Mouse (Mus musculus): ENCODE data around the gene Retreg1.

- no peak for TF ChIP-seq CTCF (IDR thresholded peaks at IDR 0.05; ENCODE audit: extremely low read depth, insufficient read depth, low read length)
- TF ChIP-seq POLR2A (IDR thresholded peaks at IDR 0.05; ENCODE audit: extremely low read depth, insufficient read depth, low read length), result no peak
Measured at GRCm38 (mm10) chr15:25850552-25850951, 7.6 kb downstream of the Retreg1 start.

Data from cortical plate, adult 2 months (tissue).